12 mouse cellular contexts compared by ENCODE assay signal in genomic region chr12:12827821-12828641, GRCm38 (mm10).
DNase-seq lines count a peak whose midpoint lies in the region; ATAC-seq and TF ChIP-seq lines count a peak whose summit lies in the region.
"Had no signal": no experiment of that assay in that cellular context is flagged by ENCODE, and none has a peak within 500 bp of the region (broad histone marks: within the 10 kb centered on the region; RNA-seq: fewer than 3 reads in every experiment).

No protein-coding gene starts in this region.

- H3K4me2 ChIP-seq in hindbrain, embryonic 11.5 days (replicated peaks; ENCODE audit: low read depth, low read length), result no peak overlapping the region
- H3K4me2 ChIP-seq in midbrain, embryonic 13.5 days (replicated peaks), result peak overlapping the region; percentile 6; the same call in 1 of the 2 replicates
- H3K4me2 ChIP-seq in lung, postnatal 0 days (replicated peaks; ENCODE audit: low read depth, low read length), result no peak overlapping the region

- no peaks in the 10 kb centered on the region for H3K36me3 ChIP-seq in hindbrain, embryonic 11.5 days (ENCODE audit: control insufficient read depth, insufficient read depth, low read length)
- no peaks in the 10 kb centered on the region for H3K36me3 ChIP-seq in midbrain, embryonic 13.5 days
- no peaks in the 10 kb centered on the region for H3K36me3 ChIP-seq in lung, postnatal 0 days (ENCODE audit: insufficient read depth, low read length)

- H3K9me3 ChIP-seq in hindbrain, embryonic 11.5 days (ENCODE audit: control insufficient read depth, low read length), result no peaks in the 10 kb centered on the region
- peaks cover 3% of the 10 kb centered on the region; the same call in 1 of the 2 replicates for H3K9me3 ChIP-seq in midbrain, embryonic 13.5 days
- no peaks in the 10 kb centered on the region for H3K9me3 ChIP-seq in lung, postnatal 0 days (ENCODE audit: low read length)

- H3K4me3 ChIP-seq in hindbrain, embryonic 11.5 days (ENCODE audit: low read depth, low read length), result no peak overlapping the region
- no peak overlapping the region for H3K4me3 ChIP-seq in midbrain, embryonic 13.5 days (replicated peaks)
- H3K4me3 ChIP-seq in lung, postnatal 0 days (ENCODE audit: low read depth, low read length), result no peak overlapping the region
- H3K4me3 ChIP-seq: heart, adult 2 months had no signal

- no peak for TF ChIP-seq CTCF in lung, postnatal 0 days (IDR thresholded peaks at IDR 0.05)

- DNase-seq in ES-CJ7 (ENCODE audit: low read depth, low spot score), result peak; percentile 70
- DNase-seq in brain, adult 2 months (ENCODE audit: low read depth, low spot score), result peak; percentile 23
- peak; percentile 50 for DNase-seq in hindbrain, embryonic 11.5 days (ENCODE audit: low spot score)
- DNase-seq in ovary, adult 18-20 months (ENCODE audit: low spot score), result no peak
- no peak for DNase-seq in thymus, postnatal 10 days (ENCODE audit: low spot score in 2 of 2)
- no peak for DNase-seq in lung, postnatal 0 days (ENCODE audit: low spot score)
- no peak for DNase-seq in kidney, postnatal 25 days
- DNase-seq: cerebellum, postnatal 25 days; heart, adult 2 months had no signal

- peak; percentile 82 for ATAC-seq in hindbrain, embryonic 11.5 days (ENCODE audit: low FRiP score)
- ATAC-seq in midbrain, embryonic 13.5 days, result peak; percentile 75
- no peak for ATAC-seq in lung, postnatal 0 days
- ATAC-seq: inflammation-experienced regulatory T-cells, adult 6 months had no signal

- peak overlapping the region; percentile 60 for H3K27ac ChIP-seq in hindbrain, embryonic 11.5 days (ENCODE audit: low read depth, low read length)
- peak overlapping the region; percentile 72 for H3K27ac ChIP-seq in midbrain, embryonic 13.5 days
- no peak overlapping the region for H3K27ac ChIP-seq in lung, postnatal 0 days (ENCODE audit: low read length)
- H3K27ac ChIP-seq: heart, adult 2 months; liver, embryonic 14.5 days had no signal

- H3K9ac ChIP-seq in hindbrain, embryonic 11.5 days (ENCODE audit: low read depth, low read length), result no peak overlapping the region
- 0 out of 2 replicates have a peak overlapping the region, but pooled peaks have one; percentile 23 for H3K9ac ChIP-seq in midbrain, embryonic 13.5 days (replicated peaks)
- H3K9ac ChIP-seq in lung, postnatal 0 days (replicated peaks; ENCODE audit: low read depth), result no peak overlapping the region
- H3K9ac ChIP-seq: liver, embryonic 14.5 days had no signal

- H3K4me1 ChIP-seq in hindbrain, embryonic 11.5 days (replicated peaks; ENCODE audit: control insufficient read depth, insufficient read depth, low read length), result peaks cover 3% of the 10 kb centered on the region; the same call in 1 of the 2 replicates
- peaks cover 18% of the 10 kb centered on the region for H3K4me1 ChIP-seq in midbrain, embryonic 13.5 days (replicated peaks)
- H3K4me1 ChIP-seq in lung, postnatal 0 days (ENCODE audit: insufficient read depth, low read depth, low read length), result no peaks in the 10 kb centered on the region

- no peaks in the 10 kb centered on the region for H3K27me3 ChIP-seq in hindbrain, embryonic 11.5 days (ENCODE audit: control insufficient read depth, insufficient read depth, low read length)
- no peaks in the 10 kb centered on the region for H3K27me3 ChIP-seq in midbrain, embryonic 13.5 days
- H3K27me3 ChIP-seq in lung, postnatal 0 days (replicated peaks; ENCODE audit: insufficient read depth, low read length), result no peaks in the 10 kb centered on the region

- WGBS in hindbrain, embryonic 11.5 days, result 33% methylated on average over 13 of the region's 13 CpGs
- 29% methylated on average over 13 of the region's 13 CpGs for WGBS in midbrain, embryonic 13.5 days
- 65% methylated on average over 13 of the region's 13 CpGs for WGBS in lung, postnatal 0 days

- TF ChIP-seq EP300 in lung, postnatal 0 days (IDR thresholded peaks at IDR 0.05), result no peak

Comparison
In these comparisons a context has a peak if more than half of its experiments do, and no peak if none do; other contexts are left out.
1. DNase-seq: peak in ES-CJ7 (single experiment), brain, adult 2 months (single experiment) and hindbrain, embryonic 11.5 days (single experiment); none in ovary, adult 18-20 months (single experiment), thymus, postnatal 10 days (0 of 2), lung, postnatal 0 days (single experiment) and kidney, postnatal 25 days (0 of 2).